Mouse (Mus musculus) left cerebral cortex, adult 18-20 months (tissue): ENCODE data around the gene H2afj. TPM values are rescaled to one million over a fixed set of nuclear protein-coding genes. Genes with fewer than 3 reads are reported as not detected.

ENCODE experiments used
- DNase-seq, 2 experiments: peaks; one replicate each; pipeline ENCODE4 v3.0.0; 2021 to 2022; ENCODE audit warnings: low spot score in 2 of 2, mixed read lengths in 1 of 2
- total RNA-seq, 2 experiments: library from RNA; stranded (reverse); gene quantifications; 2 replicates each; pipeline ENCODE4 v1.2.3; 2021

H2afj gene
- total RNA-seq, 2 experiments from 2014 or later: 50.9 to 57.0 TPM

GRCm38 (mm10) chr6:136804705-136805408, 3.2 kb upstream of the H2afj start:
- no peak for DNase-seq

GRCm38 (mm10) chr6:136805409-136805775, 2.7 kb upstream of the H2afj start:
- DNase-seq: no peak

GRCm38 (mm10) chr6:136806819-136807218, 1.2 kb upstream of the H2afj start:
- no peak for DNase-seq

- DNase-seq: no peak
Measured at GRCm38 (mm10) chr6:136807395-136808013, 540 bp upstream of the H2afj start.

GRCm38 (mm10) chr6:136808631-136809046, 595 bp downstream of the H2afj start:
- DNase-seq: peak; percentile 45 to 57

- DNase-seq: no peak
Measured at GRCm38 (mm10) chr6:136809077-136809476, 1.0 kb downstream of the H2afj start.

GRCm38 (mm10) chr6:136809673-136810072, 1.6 kb downstream of the H2afj start:
- DNase-seq: no peak

GRCm38 (mm10) chr6:136811196-136811595, 3.2 kb downstream of the H2afj start:
- DNase-seq: no peak

GRCm38 (mm10) chr6:136813117-136813516, 5.1 kb downstream of the H2afj start:
- DNase-seq: peak in 1 of 2 experiments; percentile 38

GRCm38 (mm10) chr6:136815381-136815780, 7.3 kb downstream of the H2afj start:
- no peak for DNase-seq

GRCm38 (mm10) chr6:136816826-136817225, 8.8 kb downstream of the H2afj start:
- no peak for DNase-seq

- peak; percentile 88 to 89 for DNase-seq
Measured at GRCm38 (mm10) chr6:136817549-136817948, 9.5 kb downstream of the H2afj start.

- DNase-seq: no peak
Measured at GRCm38 (mm10) chr6:136820381-136820780, 12.3 kb downstream of the H2afj start.

- no peak for DNase-seq
Measured at GRCm38 (mm10) chr6:136821086-136821485, 13.0 kb downstream of the H2afj start.

GRCm38 (mm10) chr6:136824987-136825386, 16.9 kb downstream of the H2afj start:
- no peak for DNase-seq

- no peak for DNase-seq
Measured at GRCm38 (mm10) chr6:136827116-136827515, 19.1 kb downstream of the H2afj start.

GRCm38 (mm10) chr6:136827516-136827880, 19.5 kb downstream of the H2afj start, which contains the start of gene BC049715:
Gene BC049715 (plus strand): TSS chr6:136827626.
- no peak for DNase-seq

- DNase-seq: peak; percentile 95 to 97
Measured at GRCm38 (mm10) chr6:136827881-136828561, 20.0 kb downstream of the H2afj start, which contains the start of gene Wbp11. Gene Wbp11 (minus strand): TSS chr6:136828233.

GRCm38 (mm10) chr6:136828681-136829080, 20.6 kb downstream of the H2afj start:
- no peak for DNase-seq

- no peak for DNase-seq
Measured at GRCm38 (mm10) chr6:136831712-136832111, 23.7 kb downstream of the H2afj start.

GRCm38 (mm10) chr6:136835352-136835751, 27.3 kb downstream of the H2afj start, which contains the start of gene Smco3:
Gene Smco3 (minus strand): TSS chr6:136835452.
- DNase-seq: no peak

- DNase-seq: no peak
Measured at GRCm38 (mm10) chr6:136837323-136837722, 29.3 kb downstream of the H2afj start.
